In the genomic region with DNA sequence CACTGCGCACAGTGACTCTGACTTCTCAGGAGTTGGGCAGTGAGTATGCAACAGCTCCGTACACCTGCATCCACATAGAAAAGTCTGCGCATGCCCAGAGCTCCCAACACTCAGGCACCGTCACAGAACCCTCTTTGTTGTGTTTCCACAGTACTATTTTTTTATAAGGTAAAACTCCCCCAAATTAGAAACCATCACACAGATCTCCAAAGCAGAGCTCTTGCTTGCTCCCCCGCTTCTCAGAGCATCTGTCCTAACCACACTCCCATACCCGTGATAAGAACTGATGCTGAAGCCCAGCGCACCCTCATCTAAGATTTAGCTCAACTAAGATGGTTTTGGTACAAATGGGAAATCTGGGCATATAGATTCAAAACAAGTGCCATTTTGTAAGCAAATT, we compare ENCODE assay signal across 19 mouse cellular contexts.
"Had no signal": no experiment of that assay in that cellular context is flagged by ENCODE, and none has a peak within 500 bp of the region (broad histone marks: within the 10 kb centered on the region; RNA-seq: fewer than 3 reads in every experiment).

No protein-coding gene starts in this region.

- DNase-seq: kidney, adult 2 months; kidney, postnatal 36 days; layer of hippocampus, postnatal 36 days; lung, adult 18-20 months; lung, postnatal 10 days; lung, postnatal 4 days; midbrain, embryonic 14.5 days; right cerebral cortex, postnatal 25 days; thymus, adult 2 months; thymus, postnatal 14 days; thymus, postnatal 4 days had no signal

- H3K4me3 ChIP-seq: left cerebral cortex, adult 2 months; limb, embryonic 12.5 days; limb, embryonic 15.5 days; lung, embryonic 15.5 days had no signal

- H3K27ac ChIP-seq: kidney, postnatal 0 days; left cerebral cortex, adult 2 months; limb, embryonic 12.5 days; limb, embryonic 15.5 days; liver, embryonic 14.5 days; lung, embryonic 15.5 days had no signal

- H3K4me2 ChIP-seq: limb, embryonic 12.5 days; limb, embryonic 15.5 days; liver, embryonic 11.5 days; lung, embryonic 15.5 days; midbrain, embryonic 11.5 days had no signal

- H3K27me3 ChIP-seq: limb, embryonic 12.5 days; limb, embryonic 15.5 days; lung, embryonic 15.5 days had no signal

- H3K36me3 ChIP-seq: limb, embryonic 12.5 days; limb, embryonic 15.5 days; lung, embryonic 15.5 days had no signal

- H3K9ac ChIP-seq: limb, embryonic 12.5 days; limb, embryonic 15.5 days; liver, embryonic 14.5 days; lung, embryonic 15.5 days had no signal

- H3K9me3 ChIP-seq: limb, embryonic 12.5 days; limb, embryonic 15.5 days; lung, embryonic 15.5 days had no signal
